Mouse (Mus musculus): ENCODE measurements at regions not wholly inside any gene's neighbourhood (a gene's known extent, or its start where the extent isn't known, plus 50 kb on each side); places are given as distances from the start of the nearest gene placed in this dataset.

GRCm38 (mm10) chr6:103924504-103924903 lies 414.1 kb downstream of the Chl1 start:
- Histone ChIP-seq H3K4me3 (ENCODE audit: insufficient read depth, low read depth, low read length) (no peak overlapping the region), H3K27ac (replicated peaks; ENCODE audit: insufficient read depth, low read depth, low read length) (no peak overlapping the region), H3K79me2 (ENCODE audit: control insufficient read depth, insufficient read depth, low read length) (no peaks in the 10 kb centered on the region), H3K27me3 (ENCODE audit: control insufficient read depth, insufficient read depth, low read length) (no peaks in the 10 kb centered on the region), H3K9ac (ENCODE audit: low read depth, low read length) (no peak overlapping the region), H3K36me3 (ENCODE audit: control insufficient read depth, insufficient read depth, low read length) (no peaks in the 10 kb centered on the region), H3K4me1 (ENCODE audit: control insufficient read depth, insufficient read depth, low read length) (no peaks in the 10 kb centered on the region)
- no peak for DNase-seq (ENCODE audit: extremely low read depth, low read depth, low spot score)
- TF ChIP-seq CTCF (IDR thresholded peaks at IDR 0.05; ENCODE audit: low read depth, low read length) (no peak), POLR2A (IDR thresholded peaks at IDR 0.05; ENCODE audit: extremely low read depth, insufficient read depth, low read length) (no peak)
- WGBS, result 79% methylated on average over 1 of the region's 1 CpGs

DNA sequence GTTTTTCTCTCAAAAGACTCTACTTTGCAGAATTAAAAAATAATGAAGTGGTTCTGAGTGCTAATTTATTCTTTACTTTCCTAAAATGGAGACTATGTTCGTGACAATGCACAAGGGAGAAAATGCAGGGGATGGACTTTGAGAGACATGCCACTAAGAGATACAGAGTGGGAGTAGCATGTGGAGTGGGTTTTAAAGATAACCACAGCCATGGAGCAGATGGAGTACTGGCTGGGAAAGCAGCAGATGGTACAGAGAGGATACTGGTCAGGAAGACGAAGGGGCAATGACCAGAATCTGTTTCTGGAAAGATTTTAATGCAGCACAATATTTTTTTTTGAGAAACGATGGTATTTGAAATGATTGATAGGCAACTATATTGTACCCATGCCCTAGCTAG lies 416.7 kb downstream of the Chl1 start:
- H3K4me1 ChIP-seq (ENCODE audit: control insufficient read depth, insufficient read depth, low read length), result no peaks in the 10 kb centered on the region
- no peaks in the 10 kb centered on the region for H3K79me2 ChIP-seq (ENCODE audit: control insufficient read depth, insufficient read depth, low read length)
- no peaks in the 10 kb centered on the region for H3K36me3 ChIP-seq (ENCODE audit: control insufficient read depth, insufficient read depth, low read length)
- 64% methylated on average over 3 of the region's 3 CpGs for WGBS
- H3K9ac ChIP-seq (ENCODE audit: low read depth, low read length), result no peak overlapping the region
- H3K27ac ChIP-seq (replicated peaks; ENCODE audit: insufficient read depth, low read depth, low read length), result no peak overlapping the region
- H3K27me3 ChIP-seq (ENCODE audit: control insufficient read depth, insufficient read depth, low read length), result no peaks in the 10 kb centered on the region
- DNase-seq (ENCODE audit: extremely low read depth, low read depth, low spot score), result no peak
- TF ChIP-seq CTCF (IDR thresholded peaks at IDR 0.05; ENCODE audit: low read depth, low read length) (no peak), POLR2A (IDR thresholded peaks at IDR 0.05; ENCODE audit: extremely low read depth, insufficient read depth, low read length) (no peak)
- H3K4me3 ChIP-seq (ENCODE audit: insufficient read depth, low read depth, low read length), result no peak overlapping the region

DNA sequence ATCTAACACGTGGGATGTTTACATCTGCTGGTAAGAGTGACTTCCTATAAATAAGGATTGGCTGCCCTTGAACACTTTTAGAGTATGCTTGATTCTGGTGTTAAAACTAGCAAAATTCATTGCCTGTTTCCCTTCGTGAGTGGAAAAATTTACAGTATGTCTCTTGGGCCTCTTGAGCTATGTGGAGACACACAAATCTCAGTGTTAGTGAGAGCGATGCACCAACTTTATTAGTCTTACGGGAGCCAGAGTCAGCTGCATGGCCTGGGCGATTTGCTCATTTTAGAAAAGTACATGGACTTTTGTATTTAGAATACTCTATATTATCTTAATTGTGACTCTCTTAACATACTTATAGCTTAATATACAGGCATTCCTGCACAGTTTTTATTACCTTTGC lies 430.0 kb downstream of the Chl1 start:
- no peak for TF ChIP-seq CTCF (IDR thresholded peaks at IDR 0.05; ENCODE audit: low read depth, low read length)
- TF ChIP-seq POLR2A (IDR thresholded peaks at IDR 0.05; ENCODE audit: extremely low read depth, insufficient read depth, low read length), result no peak
- no peak overlapping the region for H3K27ac ChIP-seq (replicated peaks; ENCODE audit: insufficient read depth, low read depth, low read length)
- DNase-seq (ENCODE audit: extremely low read depth, low read depth, low spot score), result no peak
- H3K36me3 ChIP-seq (ENCODE audit: control insufficient read depth, insufficient read depth, low read length), result no peaks in the 10 kb centered on the region
- no peaks in the 10 kb centered on the region for H3K79me2 ChIP-seq (ENCODE audit: control insufficient read depth, insufficient read depth, low read length)
- H3K27me3 ChIP-seq (ENCODE audit: control insufficient read depth, insufficient read depth, low read length), result no peaks in the 10 kb centered on the region
- no peak overlapping the region for H3K9ac ChIP-seq (ENCODE audit: low read depth, low read length)
- 75% methylated on average over 5 of the region's 5 CpGs for WGBS
- no peaks in the 10 kb centered on the region for H3K4me1 ChIP-seq (ENCODE audit: control insufficient read depth, insufficient read depth, low read length)
- no peak overlapping the region for H3K4me3 ChIP-seq (ENCODE audit: insufficient read depth, low read depth, low read length)

DNA sequence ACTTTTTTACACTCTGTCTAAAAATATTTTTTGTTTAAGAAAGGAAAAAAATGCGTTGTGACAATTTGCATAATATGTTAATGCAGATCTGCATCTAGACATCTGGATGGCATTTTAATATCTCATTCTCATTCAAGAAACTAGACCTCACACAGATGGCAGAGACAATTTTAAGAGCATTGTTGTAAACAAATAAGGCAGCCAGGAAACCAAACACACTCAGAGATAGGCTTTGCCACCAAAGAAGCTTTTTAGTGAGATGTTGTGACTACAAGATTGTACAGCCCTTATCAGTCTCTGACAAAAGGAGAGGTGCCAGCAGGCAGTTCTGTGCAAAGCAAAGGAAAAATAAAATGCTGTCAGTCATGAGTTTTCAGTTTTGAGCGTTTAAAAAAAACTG lies 434.0 kb downstream of the Chl1 start:
- no peak overlapping the region for H3K9ac ChIP-seq (ENCODE audit: low read depth, low read length)
- H3K79me2 ChIP-seq (ENCODE audit: control insufficient read depth, insufficient read depth, low read length), result no peaks in the 10 kb centered on the region
- no peak for DNase-seq (ENCODE audit: extremely low read depth, low read depth, low spot score)
- H3K4me1 ChIP-seq (ENCODE audit: control insufficient read depth, insufficient read depth, low read length), result no peaks in the 10 kb centered on the region
- H3K4me3 ChIP-seq (ENCODE audit: insufficient read depth, low read depth, low read length), result no peak overlapping the region
- no peaks in the 10 kb centered on the region for H3K36me3 ChIP-seq (ENCODE audit: control insufficient read depth, insufficient read depth, low read length)
- no peaks in the 10 kb centered on the region for H3K27me3 ChIP-seq (ENCODE audit: control insufficient read depth, insufficient read depth, low read length)
- TF ChIP-seq CTCF (IDR thresholded peaks at IDR 0.05; ENCODE audit: low read depth, low read length) (no peak), POLR2A (IDR thresholded peaks at IDR 0.05; ENCODE audit: extremely low read depth, insufficient read depth, low read length) (no peak)
- WGBS, result 46% methylated on average over 2 of the region's 2 CpGs
- no peak overlapping the region for H3K27ac ChIP-seq (replicated peaks; ENCODE audit: insufficient read depth, low read depth, low read length)

GRCm38 (mm10) chr6:103947474-103947873 lies 437.1 kb downstream of the Chl1 start:
- no peak for TF ChIP-seq CTCF (IDR thresholded peaks at IDR 0.05; ENCODE audit: low read depth, low read length)
- TF ChIP-seq POLR2A (IDR thresholded peaks at IDR 0.05; ENCODE audit: extremely low read depth, insufficient read depth, low read length), result no peak
- Histone ChIP-seq H3K27me3 (ENCODE audit: control insufficient read depth, insufficient read depth, low read length) (no peaks in the 10 kb centered on the region), H3K27ac (replicated peaks; ENCODE audit: insufficient read depth, low read depth, low read length) (no peak overlapping the region), H3K9ac (ENCODE audit: low read depth, low read length) (no peak overlapping the region), H3K36me3 (ENCODE audit: control insufficient read depth, insufficient read depth, low read length) (no peaks in the 10 kb centered on the region), H3K4me1 (ENCODE audit: control insufficient read depth, insufficient read depth, low read length) (no peaks in the 10 kb centered on the region), H3K79me2 (ENCODE audit: control insufficient read depth, insufficient read depth, low read length) (no peaks in the 10 kb centered on the region), H3K4me3 (ENCODE audit: insufficient read depth, low read depth, low read length) (no peak overlapping the region)
- 76% methylated on average over 3 of the region's 3 CpGs for WGBS
- DNase-seq (ENCODE audit: extremely low read depth, low read depth, low spot score), result no peak

DNA sequence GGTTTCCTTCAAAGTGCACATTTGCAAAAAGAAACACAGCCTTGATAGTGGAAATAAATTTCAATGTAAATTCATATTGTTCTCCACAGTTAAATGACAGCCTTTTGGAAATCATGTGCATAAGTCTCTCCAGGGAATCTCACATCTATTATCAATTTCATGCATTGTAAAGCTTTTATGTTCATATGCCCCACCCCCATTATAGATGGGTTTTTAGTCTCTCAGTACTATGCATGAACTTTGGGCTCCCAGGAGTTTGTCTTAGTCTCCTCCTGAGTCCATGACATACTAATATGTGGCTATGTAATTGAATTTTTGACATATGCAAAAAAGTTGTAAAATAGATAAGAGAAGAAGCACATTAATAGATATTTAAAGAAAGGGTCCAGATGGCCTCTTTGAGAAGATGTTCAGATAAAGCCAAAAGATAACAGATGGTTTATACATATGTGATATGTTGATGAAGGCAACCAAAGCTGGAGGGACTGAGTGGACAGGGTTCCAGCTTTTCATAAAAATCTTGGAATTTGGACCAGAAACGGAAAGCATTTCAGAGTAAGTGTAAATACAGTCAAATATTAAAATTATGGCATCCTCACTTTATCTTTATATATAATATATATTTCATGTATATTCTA lies 442.9 kb downstream of the Chl1 start:
- Histone ChIP-seq H3K27ac (replicated peaks; ENCODE audit: insufficient read depth, low read depth, low read length) (no peak overlapping the region), H3K36me3 (ENCODE audit: control insufficient read depth, insufficient read depth, low read length) (no peaks in the 10 kb centered on the region), H3K4me3 (ENCODE audit: insufficient read depth, low read depth, low read length) (no peak overlapping the region), H3K9ac (ENCODE audit: low read depth, low read length) (no peak overlapping the region), H3K4me1 (ENCODE audit: control insufficient read depth, insufficient read depth, low read length) (no peaks in the 10 kb centered on the region), H3K27me3 (ENCODE audit: control insufficient read depth, insufficient read depth, low read length) (no peaks in the 10 kb centered on the region), H3K79me2 (ENCODE audit: control insufficient read depth, insufficient read depth, low read length) (no peaks in the 10 kb centered on the region)
- DNase-seq (ENCODE audit: extremely low read depth, low read depth, low spot score), result no peak
- no peak for TF ChIP-seq CTCF (IDR thresholded peaks at IDR 0.05; ENCODE audit: low read depth, low read length)
- TF ChIP-seq POLR2A (IDR thresholded peaks at IDR 0.05; ENCODE audit: extremely low read depth, insufficient read depth, low read length), result no peak
- WGBS, result 79% methylated on average over 1 of the region's 1 CpGs
